Mouse (Mus musculus) thymus, adult 2 months (tissue): ENCODE results near the gene Senp5. TPM values are rescaled to one million over a fixed set of nuclear protein-coding genes. Genes with fewer than 3 reads are reported as not detected.

ENCODE experiments used
- DNase-seq: peaks from one replicate; pipeline ENCODE4 v3.0.0; 2021
- H3K27ac ChIP-seq: fragments of 200-500 bp; 2 replicates; pipeline ENCODE4 v1.5.1; 2012; ENCODE audit warnings: low read length, control low read depth; ENCODE audit not compliant: control insufficient read depth, insufficient read depth
- H3K27me3 ChIP-seq: fragments of 200-500 bp; 2 replicates; pipeline ENCODE4 v1.6.1; 2012; ENCODE audit warnings: mild to moderate bottlenecking, low read length, moderate library complexity, mixed read lengths; ENCODE audit not compliant: control insufficient read depth, insufficient read depth
- H3K36me3 ChIP-seq: fragments of 200-500 bp; 2 replicates; pipeline ENCODE4 v1.6.1; 2012; ENCODE audit warnings: mild to moderate bottlenecking, low read length, moderate library complexity; ENCODE audit not compliant: control insufficient read depth, insufficient read depth
- H3K4me1 ChIP-seq: fragments of 200-500 bp; replicated peaks from 2 replicates; pipeline ENCODE4 v1.6.1; 2012; ENCODE audit warnings: low read length; ENCODE audit not compliant: control insufficient read depth, insufficient read depth
- H3K4me3 ChIP-seq: fragments of 200-500 bp; 2 replicates; pipeline ENCODE4 v1.5.1; 2012; ENCODE audit warnings: mild to moderate bottlenecking, low read length, control low read depth, moderate library complexity; ENCODE audit not compliant: control insufficient read depth, insufficient read depth
- CTCF ChIP-seq: fragments of 200-500 bp; IDR thresholded peaks from 2 replicates; pipeline ENCODE4 v1.5.1; 2012; ENCODE audit warnings: mild to moderate bottlenecking, control low read depth, low read length, moderate library complexity, borderline replicate concordance; ENCODE audit not compliant: control insufficient read depth, poor library complexity, insufficient read depth; ENCODE audit errors: extremely low read depth
- POLR2A ChIP-seq: fragments of 200-500 bp; IDR thresholded peaks from 2 replicates; pipeline ENCODE4 v1.6.1; 2012; ENCODE audit warnings: mild to moderate bottlenecking, low read length, control low read depth, moderate library complexity; ENCODE audit not compliant: control insufficient read depth, poor library complexity, insufficient read depth; ENCODE audit errors: extremely low read depth
- WGBS: fragments of 180-500 bp; shearing (Covaris S2); methylation state at CpG from one replicate; pipeline ENCODE4 v1.1.7; 2018; 5-methylcytosine and 5-hydroxymethylcytosine counted together
- polyA plus RNA-seq: library from polyadenylated mRNA; depleted of rRNA; stranded (reverse); fragments of >200 nt; gene quantifications from 2 replicates; pipeline ENCODE4 v1.2.3, GENCODE M21; 2012

Gene Senp5
- polyA plus RNA-seq, 1 experiment = 7.9 TPM

DNA sequence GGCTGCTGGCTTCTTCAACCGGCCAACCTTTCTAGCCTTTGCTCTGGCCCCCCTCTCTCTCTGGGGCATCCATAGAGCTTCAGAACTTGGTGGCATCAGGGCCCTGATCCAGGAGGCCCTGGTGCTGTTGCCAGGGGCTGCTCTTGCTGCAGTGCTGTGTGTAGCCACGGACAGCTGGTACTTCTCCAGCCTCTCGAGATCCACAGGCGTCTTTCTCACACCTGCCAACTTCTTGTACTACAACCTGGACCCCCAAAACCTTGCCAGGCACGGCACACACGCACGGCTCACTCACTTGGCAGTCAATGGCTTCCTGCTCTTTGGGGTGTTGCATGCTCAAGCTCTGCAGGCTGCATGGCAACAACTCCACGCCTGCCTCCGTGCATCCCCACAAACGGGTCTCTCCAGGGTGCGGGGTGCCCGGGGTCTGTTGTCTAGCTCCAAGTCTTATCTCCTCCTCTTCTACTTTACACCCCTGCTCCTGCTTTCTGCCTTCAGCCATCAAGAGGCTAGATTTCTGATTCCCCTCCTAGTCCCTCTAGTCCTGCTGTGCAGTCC is 58.3 kb downstream of the Senp5 start:
- DNase-seq = no peak
- Histone ChIP-seq H3K27me3 (no peaks in the 10 kb centered on the region), H3K4me3 (no peak overlapping the region), H3K36me3 (no peaks in the 10 kb centered on the region), H3K4me1 (peaks cover 15% of the 10 kb centered on the region), H3K27ac (no peak overlapping the region)
- TF ChIP-seq POLR2A (no peak), CTCF (no peak)
- WGBS = 94% methylated on average over 12 of the region's 12 CpGs

DNA sequence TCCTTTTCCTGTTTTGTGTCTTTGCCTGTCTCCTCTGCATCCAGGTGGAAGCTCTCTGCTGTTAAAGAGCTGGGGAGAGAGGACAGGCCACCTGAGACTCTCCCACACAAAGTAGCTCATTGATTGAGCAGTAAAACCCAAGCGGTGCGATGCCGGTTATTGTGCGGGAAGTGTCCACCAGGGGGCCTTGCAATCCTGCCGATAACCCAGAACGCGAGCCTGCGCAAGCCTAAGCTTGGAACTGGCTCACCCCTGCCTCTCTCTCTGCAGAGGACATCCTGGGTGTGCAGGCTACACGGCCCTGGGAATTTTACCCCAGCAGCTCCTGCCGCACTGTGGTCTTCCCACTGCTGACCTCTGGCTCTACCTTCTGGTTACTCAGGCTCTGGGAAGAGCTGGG is 59.1 kb downstream of the Senp5 start:
- TF ChIP-seq CTCF (peak; percentile 77), POLR2A (no peak)
- Histone ChIP-seq H3K36me3 (no peaks in the 10 kb centered on the region), H3K27me3 (no peaks in the 10 kb centered on the region), H3K4me1 (peaks cover 13% of the 10 kb centered on the region), H3K27ac (no peak overlapping the region), H3K4me3 (no peak overlapping the region)
- 5% methylated on average over 10 of the region's 10 CpGs for WGBS
- peak; percentile 81 for DNase-seq

DNA sequence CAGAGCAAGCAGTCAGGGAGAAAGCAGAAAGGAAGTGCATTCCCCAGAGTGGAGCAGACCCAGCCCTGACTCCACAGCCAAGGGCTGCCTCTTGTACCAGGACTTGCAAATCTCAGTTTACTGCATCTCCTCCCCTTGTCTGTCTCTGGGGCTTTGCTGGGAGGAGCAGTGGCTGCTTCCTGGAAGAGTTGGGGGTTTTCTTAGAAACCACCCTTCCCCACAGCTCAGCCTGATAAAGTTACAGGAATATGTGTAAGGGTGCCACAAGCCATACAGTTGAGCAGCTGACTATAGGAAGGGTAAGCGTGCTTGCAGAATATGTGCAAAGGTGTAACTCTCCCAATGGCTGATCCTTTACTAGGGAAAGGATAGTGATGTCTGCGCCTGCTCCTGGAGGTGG is 62.5 kb downstream of the Senp5 start:
- Histone ChIP-seq H3K27ac (no peak overlapping the region), H3K27me3 (peaks cover 6% of the 10 kb centered on the region; the same call in 1 of the 2 replicates), H3K4me3 (no peak overlapping the region), H3K36me3 (no peaks in the 10 kb centered on the region), H3K4me1 (peaks cover 5% of the 10 kb centered on the region; the same call in 1 of the 2 replicates)
- TF ChIP-seq CTCF (no peak), POLR2A (no peak)
- no peak for DNase-seq
- WGBS = 43% methylated on average over 2 of the region's 2 CpGs

DNA sequence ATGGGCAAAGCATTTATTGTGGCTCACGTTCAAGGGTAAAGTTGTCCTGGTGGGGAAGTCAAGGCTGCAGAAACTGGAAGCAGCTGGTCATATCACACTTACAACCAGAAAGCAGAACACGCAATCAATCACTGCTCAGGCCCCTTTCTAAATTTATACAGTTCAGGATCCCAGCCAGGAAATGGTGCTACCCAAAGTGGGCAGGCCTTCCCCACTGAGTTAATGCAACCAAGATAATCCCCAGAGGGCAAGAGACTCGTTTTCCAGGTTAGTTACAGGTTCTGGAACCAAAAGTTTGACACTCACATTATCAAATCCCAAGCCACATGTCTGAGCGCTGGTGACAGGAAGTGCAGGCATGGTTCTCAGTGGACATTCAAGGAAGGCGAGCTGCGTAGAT is 64.2 kb downstream of the Senp5 start:
- Histone ChIP-seq H3K4me1 (peaks cover 14% of the 10 kb centered on the region), H3K27me3 (peaks cover 21% of the 10 kb centered on the region; the same call in 1 of the 2 replicates), H3K27ac (no peak overlapping the region), H3K4me3 (no peak overlapping the region), H3K36me3 (no peaks in the 10 kb centered on the region)
- 64% methylated on average over 6 of the region's 6 CpGs for whole genome bisulfite sequencing
- no peak for DNase-seq
- TF ChIP-seq POLR2A (no peak), CTCF (no peak)

DNA sequence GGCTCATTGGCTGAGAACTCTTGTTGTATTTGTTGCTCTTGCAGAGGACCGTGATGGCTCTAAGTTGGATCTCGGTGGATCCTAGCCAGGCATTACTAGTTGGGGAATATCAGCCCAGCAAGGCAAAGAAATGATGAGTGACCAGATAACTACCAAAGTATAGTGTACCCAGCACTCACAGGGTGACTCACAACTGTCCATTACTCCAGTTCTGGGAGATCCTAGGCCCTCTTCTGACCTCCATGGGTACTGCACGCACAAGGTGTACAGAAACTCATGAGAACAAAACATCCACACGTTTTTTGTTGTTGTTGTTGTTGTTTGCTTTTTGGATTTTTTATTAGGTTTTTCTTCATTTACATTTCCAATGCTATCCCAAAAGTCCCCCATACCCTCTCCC is 66.5 kb downstream of the Senp5 start:
- WGBS = 89% methylated on average over 4 of the region's 4 CpGs
- no peak overlapping the region for H3K27ac ChIP-seq
- H3K4me3 ChIP-seq = no peak overlapping the region
- peaks cover 25% of the 10 kb centered on the region for H3K4me1 ChIP-seq
- TF ChIP-seq CTCF (no peak), POLR2A (no peak)
- no peaks in the 10 kb centered on the region for H3K36me3 ChIP-seq
- no peak for DNase-seq
- H3K27me3 ChIP-seq = peaks cover 24% of the 10 kb centered on the region; the same call in 1 of the 2 replicates

DNA sequence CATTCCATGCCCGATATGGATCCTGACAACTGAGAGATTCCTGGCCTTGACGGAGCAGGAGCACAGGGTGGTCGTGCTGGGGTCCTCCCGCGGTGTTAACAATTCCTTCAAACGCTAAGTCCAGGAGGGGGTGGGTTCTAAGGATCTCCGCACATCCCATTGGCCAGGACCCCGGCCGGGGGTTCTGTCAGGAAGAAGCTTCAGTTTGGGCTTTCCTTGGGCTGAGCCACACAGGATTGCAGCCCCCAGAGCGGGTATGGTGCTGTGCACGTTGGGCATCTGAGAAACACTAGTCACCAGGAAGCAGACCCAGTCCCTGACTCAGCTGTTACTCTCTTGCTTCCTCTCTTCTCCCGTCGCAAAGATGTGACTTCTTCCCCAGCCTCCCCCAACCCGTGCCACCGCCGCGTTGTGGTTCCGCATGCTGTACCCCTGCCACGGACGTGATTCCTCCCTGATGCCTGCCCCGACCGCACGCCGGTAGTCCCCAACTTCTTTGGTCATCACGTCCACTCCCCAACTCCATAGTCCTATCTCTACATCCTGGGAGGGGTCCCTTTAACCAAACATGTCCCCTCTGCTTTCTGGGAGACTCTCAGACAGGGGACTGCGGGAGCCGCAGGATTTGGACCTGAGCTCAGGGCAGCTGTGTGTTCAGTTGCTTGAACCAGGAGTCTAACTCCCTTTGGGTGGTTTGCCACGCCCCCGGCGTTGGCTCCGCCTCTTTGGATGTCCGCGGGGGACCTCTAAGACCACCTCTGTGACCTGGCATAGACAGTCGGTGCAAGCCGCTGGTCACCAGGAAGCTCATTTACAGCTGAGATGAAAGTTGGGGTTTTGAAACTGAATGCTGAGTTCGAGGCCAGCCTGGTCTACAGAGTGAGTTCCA is 67.8 kb downstream of the Senp5 start:
- Histone ChIP-seq H3K27ac (no peak overlapping the region), H3K4me1 (peaks cover 25% of the 10 kb centered on the region), H3K4me3 (peak overlapping the region; percentile 9; the same call in 1 of the 2 replicates), H3K36me3 (no peaks in the 10 kb centered on the region), H3K27me3 (peaks cover 24% of the 10 kb centered on the region; the same call in 1 of the 2 replicates)
- TF ChIP-seq CTCF (no peak), POLR2A (no peak)
- no peak for DNase-seq
- WGBS = 8% methylated on average over 36 of the region's 36 CpGs
